Mouse (Mus musculus) kidney, adult 2 months (tissue): Measurements from ENCODE around the gene Gng12.
A peak's percentile ranks its signal among the peaks of the same experiment; 100 is the strongest.

Experiments used
- CTCF ChIP-seq: fragments of 200-500 bp; conservative IDR thresholded peaks from 2 replicates; pipeline ENCODE4 v1.5.1; 2011; ENCODE audit warnings: low read depth, mild to moderate bottlenecking, control low read depth, low read length, moderate library complexity, mixed read lengths; ENCODE audit not compliant: insufficient read depth, insufficient read length
- POLR2A ChIP-seq: fragments of 200-500 bp; IDR thresholded peaks from one replicate; pipeline ENCODE4 v1.6.1; 2011; ENCODE audit warnings: low read depth, low read length, control low read depth

DNA sequence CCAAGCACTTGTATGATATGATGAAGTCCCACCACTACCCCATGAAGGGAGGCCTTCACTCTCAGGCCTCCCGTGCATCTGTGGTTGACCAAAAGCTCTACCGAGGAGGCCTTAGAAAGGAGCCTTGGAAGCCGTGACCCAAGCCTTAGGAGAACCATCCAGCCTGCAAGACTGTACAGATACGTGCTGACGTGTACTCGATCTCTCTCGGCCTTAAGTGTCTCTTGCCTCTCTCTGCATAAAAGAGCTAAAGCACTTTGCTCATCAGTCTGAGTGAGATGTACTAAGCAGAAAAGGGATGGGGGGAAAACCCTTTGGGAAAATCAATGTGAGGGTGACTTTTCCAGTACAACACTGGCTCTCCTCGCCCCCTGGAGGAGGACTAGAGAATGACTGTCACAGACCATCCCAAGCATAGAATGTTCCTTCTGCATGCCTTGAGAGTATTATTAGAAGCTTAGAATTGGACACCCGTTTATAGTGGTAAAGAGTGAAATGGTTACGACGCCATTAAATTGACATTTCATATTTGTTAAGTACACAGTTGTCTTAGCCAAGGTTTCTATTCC lies 59.0 kb downstream of the Gng12 start:
- TF ChIP-seq CTCF (peak; percentile 74), POLR2A (no peak)
